13 mouse cellular contexts compared by ENCODE assay signal in the genomic region with DNA sequence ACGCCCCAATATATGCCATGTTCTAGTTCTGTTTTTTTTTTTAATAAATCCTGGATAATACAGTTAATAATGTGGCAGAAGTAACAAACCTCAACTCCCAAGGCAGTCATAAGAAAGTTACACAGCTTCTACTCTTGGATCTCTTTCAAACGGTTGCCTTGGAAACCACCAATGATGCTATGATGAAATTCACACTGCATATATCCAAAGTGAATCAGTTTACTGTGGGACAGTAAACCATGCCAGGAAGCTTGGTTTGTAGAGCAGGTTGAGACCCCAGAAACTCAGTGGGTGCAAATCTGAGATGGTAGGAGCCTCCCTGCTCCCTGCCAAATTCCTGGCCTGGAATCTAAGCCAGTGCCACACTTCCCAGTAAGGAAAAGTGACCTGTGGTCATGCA.
A peak's percentile ranks its signal among the peaks of the same experiment; 100 is the strongest.
DNase-seq lines count a peak whose midpoint lies in the region; ATAC-seq and TF ChIP-seq lines count a peak whose summit lies in the region.
"Had no signal": no experiment of that assay in that cellular context is flagged by ENCODE, and none has a peak within 500 bp of the region (broad histone marks: within the 10 kb centered on the region; RNA-seq: fewer than 3 reads in every experiment).

No protein-coding gene starts in this region.

- WGBS in forebrain, embryonic 11.5 days: 84% methylated on average over 2 of the region's 2 CpGs
- WGBS in forebrain, embryonic 12.5 days: 75% methylated on average over 2 of the region's 2 CpGs
- WGBS in liver, postnatal 0 days (ENCODE audit: insufficient replicate concordance): 57% methylated on average over 2 of the region's 2 CpGs

- H3K4me3 ChIP-seq in forebrain, embryonic 11.5 days (ENCODE audit: low read depth, low read length): no peak overlapping the region
- no peak overlapping the region for H3K4me3 ChIP-seq in forebrain, embryonic 12.5 days (replicated peaks)
- no peak overlapping the region for H3K4me3 ChIP-seq in left cerebral cortex, adult 2 months
- H3K4me3 ChIP-seq in liver, postnatal 0 days (ENCODE audit: low read depth, low read length): no peak overlapping the region
- H3K4me3 ChIP-seq: heart, embryonic 12.5 days; liver, embryonic 12.5 days; midbrain, embryonic 13.5 days; neural tube, embryonic 12.5 days had no signal

- TF ChIP-seq CTCF in left cerebral cortex, adult 2 months (IDR thresholded peaks at IDR 0.05): no peak
- TF ChIP-seq CTCF in liver, postnatal 0 days (IDR thresholded peaks at IDR 0.05; ENCODE audit: low read depth): no peak

- H3K27ac ChIP-seq in forebrain, embryonic 11.5 days (ENCODE audit: low read depth, low read length): no peak overlapping the region
- no peak overlapping the region for H3K27ac ChIP-seq in forebrain, embryonic 12.5 days
- no peak overlapping the region for H3K27ac ChIP-seq in left cerebral cortex, adult 2 months
- H3K27ac ChIP-seq in liver, postnatal 0 days (ENCODE audit: low read depth): no peak overlapping the region
- H3K27ac ChIP-seq: liver, embryonic 12.5 days; midbrain, embryonic 13.5 days; neural tube, embryonic 12.5 days had no signal

- no peak for TF ChIP-seq EP300 in liver, postnatal 0 days (IDR thresholded peaks at IDR 0.05; ENCODE audit: low read depth)

- no peak for DNase-seq in forebrain, embryonic 11.5 days (ENCODE audit: low spot score)
- peak; percentile 38 to 67 for DNase-seq in left cerebral cortex, postnatal 25 days (ENCODE audit: low spot score in 2 of 2)
- no peak for DNase-seq in left cerebral cortex, adult 2 months (ENCODE audit: extremely low spot score in 1 of 2, low spot score in 2 of 2)
- peak; percentile 27 for DNase-seq in adipocyte (ENCODE audit: low spot score)
- DNase-seq in frontal cortex, postnatal 10 days (ENCODE audit: low spot score in 2 of 2): peak; percentile 5 to 11
- no peak for DNase-seq in liver, postnatal 0 days
- DNase-seq: kidney, adult 9 months had no signal

- no peak overlapping the region for H3K9ac ChIP-seq in forebrain, embryonic 11.5 days (ENCODE audit: low read length)
- no peak overlapping the region for H3K9ac ChIP-seq in forebrain, embryonic 12.5 days
- no peak overlapping the region for H3K9ac ChIP-seq in liver, postnatal 0 days (replicated peaks)
- H3K9ac ChIP-seq: heart, embryonic 12.5 days; liver, embryonic 12.5 days; midbrain, embryonic 13.5 days; neural tube, embryonic 12.5 days had no signal

- no peaks in the 10 kb centered on the region for H3K27me3 ChIP-seq in forebrain, embryonic 11.5 days (ENCODE audit: control insufficient read depth, insufficient read depth, low read length)
- no peaks in the 10 kb centered on the region for H3K27me3 ChIP-seq in forebrain, embryonic 12.5 days
- no peaks in the 10 kb centered on the region for H3K27me3 ChIP-seq in liver, postnatal 0 days (ENCODE audit: insufficient read depth, low read length)
- H3K27me3 ChIP-seq: heart, embryonic 12.5 days; liver, embryonic 12.5 days; midbrain, embryonic 13.5 days; neural tube, embryonic 12.5 days had no signal

- no peaks in the 10 kb centered on the region for H3K9me3 ChIP-seq in forebrain, embryonic 11.5 days (ENCODE audit: control insufficient read depth, low read length)
- H3K9me3 ChIP-seq in forebrain, embryonic 12.5 days: no peaks in the 10 kb centered on the region
- H3K9me3 ChIP-seq in liver, postnatal 0 days (ENCODE audit: low read length): no peaks in the 10 kb centered on the region

- ATAC-seq in forebrain, embryonic 11.5 days (replicated peaks; ENCODE audit: low FRiP score): peak; percentile 26; the same call in 1 of the 2 replicates
- ATAC-seq in forebrain, embryonic 12.5 days (ENCODE audit: low FRiP score): no peak
- no peak for ATAC-seq in granulocyte monocyte progenitor cell, adult 5-6 weeks (replicated peaks; ENCODE audit: poor library complexity, severe bottlenecking)
- ATAC-seq in liver, postnatal 0 days: no peak
- ATAC-seq: liver, embryonic 12.5 days; midbrain, embryonic 13.5 days had no signal

- intact Hi-C loops in left cerebral cortex, postnatal 25 days (cut with DNase I): no loop called here
- intact Hi-C loops in left cerebral cortex, adult 2 months (cut with DNase I): no loop called here

- H3K4me1 ChIP-seq in forebrain, embryonic 11.5 days (replicated peaks; ENCODE audit: control insufficient read depth, insufficient read depth, low read length): no peaks in the 10 kb centered on the region
- no peaks in the 10 kb centered on the region; the same call in 1 of the 2 replicates for H3K4me1 ChIP-seq in forebrain, embryonic 12.5 days
- H3K4me1 ChIP-seq in liver, postnatal 0 days (ENCODE audit: insufficient read depth): no peaks in the 10 kb centered on the region
- H3K4me1 ChIP-seq: heart, embryonic 12.5 days; liver, embryonic 12.5 days; midbrain, embryonic 13.5 days; neural tube, embryonic 12.5 days had no signal

- H3K4me2 ChIP-seq in forebrain, embryonic 11.5 days (ENCODE audit: low read depth, low read length, severe bottlenecking): no peak overlapping the region
- H3K4me2 ChIP-seq in forebrain, embryonic 12.5 days: no peak overlapping the region
- H3K4me2 ChIP-seq in liver, postnatal 0 days (ENCODE audit: low read depth, low read length): no peak overlapping the region
- H3K4me2 ChIP-seq: heart, embryonic 12.5 days; liver, embryonic 12.5 days; midbrain, embryonic 13.5 days; neural tube, embryonic 12.5 days had no signal

- no peaks in the 10 kb centered on the region for H3K36me3 ChIP-seq in forebrain, embryonic 11.5 days (ENCODE audit: control insufficient read depth, insufficient read depth, low read length)
- no peaks in the 10 kb centered on the region for H3K36me3 ChIP-seq in forebrain, embryonic 12.5 days (replicated peaks)
- H3K36me3 ChIP-seq in liver, postnatal 0 days (replicated peaks; ENCODE audit: insufficient read depth, low read length): no peaks in the 10 kb centered on the region
- H3K36me3 ChIP-seq: heart, embryonic 12.5 days; liver, embryonic 12.5 days; midbrain, embryonic 13.5 days; neural tube, embryonic 12.5 days had no signal

Comparison
In these comparisons a context has a peak if more than half of its experiments do, and no peak if none do; other contexts are left out.
1. DNase-seq: peak in left cerebral cortex, postnatal 25 days (2 of 2), adipocyte (single experiment) and frontal cortex, postnatal 10 days (2 of 2); none in forebrain, embryonic 11.5 days (single experiment), left cerebral cortex, adult 2 months (0 of 2) and liver, postnatal 0 days (single experiment).